Mouse (Mus musculus): ENCODE data around the gene Rassf10. TPM values are rescaled to one million over a fixed set of nuclear protein-coding genes. Genes with fewer than 3 reads are reported as not detected.

Gene Rassf10
- total RNA-seq, 2 experiments from 2014 or later = 2.6 to 6.1 TPM

DNA sequence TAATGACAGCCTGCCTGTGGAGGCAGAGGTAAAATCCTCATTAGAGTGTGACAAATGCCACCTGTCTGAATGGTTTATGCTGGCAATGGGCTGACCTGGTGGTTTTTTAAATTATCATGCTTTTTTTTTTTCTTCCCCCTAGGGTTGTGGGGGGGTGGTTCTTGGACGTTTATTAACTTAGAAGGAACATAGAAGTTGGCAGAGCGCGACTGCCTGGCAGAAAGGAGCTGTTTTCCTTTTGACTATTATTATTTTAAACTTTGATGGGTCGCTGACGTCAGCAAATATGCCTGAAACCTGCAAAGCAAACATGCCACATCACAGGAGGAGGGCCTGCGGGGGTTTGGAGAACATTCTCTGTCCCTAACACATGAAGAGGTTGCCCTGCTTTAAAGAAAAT is 3.9 kb downstream of the Rassf10 start:
- DNase-seq = no peak

DNA sequence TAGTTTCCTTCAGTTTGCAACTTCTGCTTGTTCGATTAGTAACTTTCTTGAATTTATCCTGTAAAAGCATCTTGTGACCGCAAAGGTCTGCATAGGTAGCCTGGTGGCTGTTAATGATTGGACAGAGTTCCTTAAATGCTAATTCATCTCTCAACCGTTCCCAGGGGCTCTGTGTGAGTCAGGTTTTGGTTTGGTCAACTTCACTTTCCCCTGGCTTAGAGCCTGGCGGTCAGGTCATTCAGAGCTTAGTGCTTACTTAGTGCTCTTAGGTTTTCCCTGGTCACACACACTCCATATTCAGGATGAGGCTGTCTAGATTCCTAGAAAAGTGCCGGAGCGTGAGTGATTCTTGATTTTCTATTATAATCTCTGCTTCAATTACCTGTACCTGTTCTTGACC is 12.6 kb downstream of the Rassf10 start:
- DNase-seq = no peak

DNA sequence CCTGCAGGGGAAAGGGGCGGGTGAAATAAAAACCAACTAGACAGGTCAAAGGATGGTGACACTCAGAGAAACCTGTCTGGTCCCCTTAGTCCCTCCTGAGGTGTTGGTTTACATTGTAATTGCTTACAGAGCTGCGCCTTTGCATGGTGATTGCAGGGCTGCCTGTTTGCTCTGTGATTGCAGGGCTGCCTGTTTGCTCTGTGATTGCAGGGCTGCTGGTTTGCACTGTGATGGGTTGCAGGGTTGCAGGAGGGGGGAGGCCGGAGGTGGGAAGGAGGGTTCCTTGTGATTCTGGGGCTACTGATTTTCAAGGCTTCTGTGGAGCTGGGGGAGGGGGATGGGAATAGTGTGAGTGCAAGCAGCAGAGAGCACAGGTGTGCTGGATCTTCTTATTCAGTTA is 13.0 kb downstream of the Rassf10 start:
- DNase-seq = no peak

DNA sequence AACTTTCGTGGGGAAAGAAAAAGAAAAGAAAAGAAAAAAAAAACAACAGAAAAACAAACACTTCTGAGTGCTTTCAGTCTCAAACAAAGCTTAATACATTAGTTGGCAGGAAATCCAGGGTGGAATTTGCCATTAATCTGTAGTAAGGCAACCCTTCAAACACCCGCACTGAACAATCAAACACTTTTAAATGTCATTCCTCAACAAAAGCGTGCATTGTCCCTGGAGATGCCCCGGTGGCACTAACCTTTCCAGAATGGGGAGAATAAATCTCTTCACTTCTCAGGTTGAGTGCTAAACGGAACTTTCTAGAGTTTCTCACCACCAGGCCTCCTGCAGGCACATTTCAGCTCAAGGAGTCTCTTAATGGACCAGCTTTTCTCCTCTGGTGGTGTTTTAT is 29.6 kb downstream of the Rassf10 start:
- DNase-seq = no peak

DNA sequence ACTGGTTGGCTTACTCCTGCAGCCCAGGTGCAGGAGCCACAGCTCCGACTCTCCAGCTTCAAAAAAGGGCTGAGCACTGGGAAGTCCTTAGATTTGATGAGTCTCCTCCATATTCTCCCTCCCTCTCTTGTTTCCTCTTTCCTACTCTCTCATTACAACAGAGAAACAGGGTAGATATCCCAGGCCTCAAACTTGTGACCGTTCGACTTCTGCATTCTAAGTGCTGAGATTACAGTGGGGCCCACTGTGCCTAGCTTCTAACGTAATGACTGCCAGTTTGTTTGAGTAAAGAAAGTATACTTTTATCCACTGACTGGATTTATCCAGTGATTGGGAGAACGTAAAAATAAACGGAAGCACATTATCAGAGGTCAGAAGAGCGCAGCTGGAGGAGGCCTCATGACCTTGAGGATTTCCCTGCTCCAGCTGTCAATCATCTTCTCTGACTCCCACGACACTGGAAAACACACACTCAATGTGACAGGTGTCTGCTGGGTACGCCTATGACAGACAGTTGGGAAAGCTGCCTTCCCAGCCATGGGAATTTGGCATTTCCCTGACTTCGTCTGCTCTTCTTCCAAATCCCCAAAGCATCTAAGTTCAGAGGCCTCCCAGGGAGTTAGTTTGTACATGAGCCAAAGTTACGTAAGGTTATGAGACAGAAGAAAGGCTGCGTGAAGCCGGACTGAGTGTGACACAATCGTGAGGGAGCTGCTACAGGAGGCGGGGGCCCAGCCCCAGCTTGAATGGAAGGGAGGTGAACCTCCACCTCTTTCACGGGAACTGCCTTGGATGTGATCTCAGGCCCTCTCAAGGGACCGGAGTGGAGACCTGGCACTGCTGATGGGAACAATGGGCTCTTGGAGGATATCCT is 31.2 kb downstream of the Rassf10 start:
- peak; percentile 52 for DNase-seq

DNA sequence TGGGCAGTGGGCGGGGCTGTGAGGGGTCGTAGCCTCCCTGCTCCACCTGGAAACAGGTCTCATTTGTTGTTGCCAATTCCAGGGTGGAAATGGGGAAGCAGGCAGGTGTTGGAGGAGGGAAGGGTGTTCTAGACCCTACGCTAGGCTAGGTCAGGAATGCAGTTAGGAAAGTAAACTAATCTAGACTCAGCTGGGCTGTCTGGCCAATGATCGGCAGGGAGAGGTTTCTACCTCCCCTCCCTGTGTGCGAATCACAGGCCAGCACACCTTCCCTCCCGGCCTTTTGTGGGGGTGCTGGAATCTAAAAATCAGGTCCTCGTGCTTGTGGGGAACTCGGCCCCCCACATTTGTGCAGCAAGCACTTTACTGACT is 31.8 kb downstream of the Rassf10 start:
- no peak for DNase-seq

DNA sequence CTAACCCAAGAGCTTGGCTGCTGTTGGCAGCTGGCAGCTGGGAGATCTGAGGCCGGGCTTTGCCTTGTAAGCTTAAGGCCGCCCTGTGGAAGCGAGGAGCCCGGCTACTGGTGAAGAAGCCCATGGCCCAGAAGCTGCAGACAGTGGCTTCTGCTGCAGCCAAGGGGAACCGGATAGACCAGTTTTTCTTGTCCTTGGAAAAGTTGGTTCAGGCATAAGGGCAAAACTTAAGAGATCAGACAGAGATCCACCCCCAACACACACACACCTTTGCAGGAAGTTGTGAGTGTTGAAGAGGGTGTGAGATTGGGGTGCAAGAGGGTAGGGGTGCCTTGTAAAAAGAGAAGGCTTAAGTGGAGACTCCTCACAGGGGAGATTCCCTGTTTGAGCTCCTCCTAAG is 39.2 kb downstream of the Rassf10 start:
- DNase-seq = no peak

DNA sequence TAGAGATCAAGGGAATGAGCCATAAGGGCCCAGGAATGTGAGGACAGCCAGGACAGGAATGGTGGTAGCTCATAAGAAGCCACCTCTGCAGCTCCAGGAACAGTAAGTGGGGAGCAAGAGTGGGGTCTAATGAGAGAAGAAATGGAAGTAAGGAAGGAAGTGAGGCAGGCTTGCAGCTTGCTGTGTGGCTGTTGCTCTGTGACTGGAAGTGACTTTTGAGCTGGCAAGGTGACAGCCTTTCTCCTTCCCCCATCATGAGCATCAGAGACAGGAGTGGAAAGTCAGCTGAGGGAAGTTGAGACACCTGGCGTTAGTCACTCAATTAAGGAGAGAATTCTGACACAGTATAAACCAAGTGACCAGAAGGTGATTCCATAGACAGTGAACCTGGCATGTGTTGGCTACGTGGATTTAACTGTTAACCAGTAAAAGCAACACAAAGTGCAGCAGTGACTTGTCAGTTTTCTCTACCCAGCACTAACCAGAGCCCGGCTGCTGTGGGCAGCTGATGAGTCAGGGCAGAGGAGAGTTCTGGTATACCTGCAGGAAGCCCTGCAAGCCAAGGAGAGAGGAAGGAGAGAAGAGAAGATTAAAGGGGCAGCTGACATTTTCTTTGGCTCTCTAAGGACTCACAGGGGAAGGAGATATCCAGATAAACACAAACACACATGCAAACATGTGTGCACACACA is 49.9 kb downstream of the Rassf10 start:
- DNase-seq = no peak

DNA sequence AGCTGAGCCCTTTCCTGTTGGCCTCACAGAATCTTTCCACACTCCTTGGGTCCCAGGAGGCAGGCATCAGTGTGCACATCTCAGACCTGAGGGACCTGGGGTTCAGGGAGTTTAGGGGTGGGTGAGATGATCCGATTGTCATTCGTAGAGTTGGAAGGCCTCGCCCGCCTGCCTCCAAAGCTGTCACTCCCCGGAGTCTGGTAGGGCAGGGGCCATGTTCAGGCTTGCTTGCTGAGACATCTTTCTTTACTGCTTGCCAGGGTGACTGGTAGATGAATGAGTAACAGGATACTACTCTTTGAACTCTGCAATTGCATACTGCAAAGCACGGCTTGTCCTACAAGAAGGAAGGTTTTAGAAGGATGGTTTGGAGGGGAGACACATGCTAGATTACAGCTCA is 52.0 kb downstream of the Rassf10 start:
- DNase-seq = no peak

All from adrenal gland, postnatal 10 days (tissue).